Mouse (Mus musculus) spleen, adult 18-20 months (tissue): ENCODE results near the gene Gm20388.

Source experiments
- DNase-seq, 2 experiments: peaks; one replicate each; pipeline ENCODE4 v3.0.0; 2022; ENCODE audit warnings: mixed read lengths in 2 of 2

The Gm20388 gene

GRCm38 (mm10) chr8:122670001-122670400 is 2759.4 kb downstream of the Gm20388 start:
- DNase-seq, result no peak

GRCm38 (mm10) chr8:122670718-122671117 is 2760.1 kb downstream of the Gm20388 start:
- DNase-seq, result no peak

GRCm38 (mm10) chr8:122671894-122672293 is 2761.3 kb downstream of the Gm20388 start:
- no peak for DNase-seq

- DNase-seq, result no peak
These were observed 2763.3 kb downstream of the Gm20388 start for GRCm38 (mm10) chr8:122673989-122674388.

GRCm38 (mm10) chr8:122674999-122675398 is 2764.4 kb downstream of the Gm20388 start:
- DNase-seq, result no peak

- no peak for DNase-seq
These were observed 2765.2 kb downstream of the Gm20388 start for GRCm38 (mm10) chr8:122675596-122676420.

- DNase-seq, result no peak
These were observed 2766.2 kb downstream of the Gm20388 start for GRCm38 (mm10) chr8:122676621-122677480.

GRCm38 (mm10) chr8:122677481-122678021 is 2766.9 kb downstream of the Gm20388 start:
- no peak for DNase-seq

GRCm38 (mm10) chr8:122678061-122678895 is 2767.6 kb downstream of the Gm20388 start:
- DNase-seq, result peak; percentile 75 to 87

- no peak for DNase-seq
These were observed 2768.2 kb downstream of the Gm20388 start for GRCm38 (mm10) chr8:122678896-122679210.

GRCm38 (mm10) chr8:122679325-122679920 is 2768.8 kb downstream of the Gm20388 start:
- no peak for DNase-seq

- no peak for DNase-seq
These were observed 2769.5 kb downstream of the Gm20388 start for GRCm38 (mm10) chr8:122680171-122680570.

- no peak for DNase-seq
These were observed 2772.2 kb downstream of the Gm20388 start for GRCm38 (mm10) chr8:122682820-122683219.

GRCm38 (mm10) chr8:122685097-122685861 is 2774.6 kb downstream of the Gm20388 start:
- DNase-seq, result no peak

GRCm38 (mm10) chr8:122686879-122687278 is 2776.2 kb downstream of the Gm20388 start:
- no peak for DNase-seq

- DNase-seq, result no peak
These were observed 2778.7 kb downstream of the Gm20388 start for GRCm38 (mm10) chr8:122689315-122689714.

- no peak for DNase-seq
These were observed 2780.4 kb downstream of the Gm20388 start for GRCm38 (mm10) chr8:122691018-122691417.

- no peak for DNase-seq
These were observed 2781.5 kb downstream of the Gm20388 start for GRCm38 (mm10) chr8:122692152-122692551.

- DNase-seq, result no peak
These were observed 2784.9 kb downstream of the Gm20388 start for GRCm38 (mm10) chr8:122695438-122696042.

GRCm38 (mm10) chr8:122697181-122697581 is 2786.5 kb downstream of the Gm20388 start:
- DNase-seq, result peak in 1 of 2 experiments; percentile 65

GRCm38 (mm10) chr8:122697586-122697985 is 2786.9 kb downstream of the Gm20388 start:
- DNase-seq, result no peak
